Mouse (Mus musculus) stomach, postnatal 0 days (tissue): ENCODE results near the gene Nrcam.

Experiments
- CTCF ChIP-seq: IDR thresholded peaks from 2 replicates; pipeline ENCODE4 v1.5.1; 2016; ENCODE audit warnings: antibody characterized with exemption, low read depth, mild to moderate bottlenecking, moderate library complexity
- EP300 ChIP-seq: optimal IDR thresholded peaks from 2 replicates; pipeline ENCODE3; 2016; ENCODE audit warnings: antibody characterized with exemption

DNA sequence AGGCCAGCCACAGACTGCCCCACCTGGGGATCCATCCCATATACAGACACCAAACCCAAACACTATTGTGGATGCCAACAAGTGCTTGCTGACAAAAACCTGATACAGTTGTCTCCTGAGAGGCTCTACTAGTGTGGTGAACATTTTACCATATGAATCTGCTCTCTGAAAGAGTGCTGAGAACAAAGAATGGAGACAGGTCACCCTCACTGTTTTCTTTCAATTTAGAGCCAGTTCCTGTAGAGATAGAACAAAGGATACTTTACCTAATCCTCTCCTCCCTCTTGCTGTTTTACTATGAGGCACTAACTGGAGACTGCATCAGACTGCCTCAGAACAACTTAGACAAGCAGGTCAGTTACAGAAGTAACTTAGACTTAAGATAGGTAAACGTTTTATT is 311.9 kb downstream of the Nrcam start:
- TF ChIP-seq CTCF (no peak), EP300 (no peak)
